Mouse (Mus musculus): ENCODE results near the gene Nacad. TPM values are rescaled to one million over a fixed set of nuclear protein-coding genes. Genes with fewer than 3 reads are reported as not detected.

The Nacad gene
- polyA plus RNA-seq, 1 experiment from 2014 or later: 7.2 TPM

DNA sequence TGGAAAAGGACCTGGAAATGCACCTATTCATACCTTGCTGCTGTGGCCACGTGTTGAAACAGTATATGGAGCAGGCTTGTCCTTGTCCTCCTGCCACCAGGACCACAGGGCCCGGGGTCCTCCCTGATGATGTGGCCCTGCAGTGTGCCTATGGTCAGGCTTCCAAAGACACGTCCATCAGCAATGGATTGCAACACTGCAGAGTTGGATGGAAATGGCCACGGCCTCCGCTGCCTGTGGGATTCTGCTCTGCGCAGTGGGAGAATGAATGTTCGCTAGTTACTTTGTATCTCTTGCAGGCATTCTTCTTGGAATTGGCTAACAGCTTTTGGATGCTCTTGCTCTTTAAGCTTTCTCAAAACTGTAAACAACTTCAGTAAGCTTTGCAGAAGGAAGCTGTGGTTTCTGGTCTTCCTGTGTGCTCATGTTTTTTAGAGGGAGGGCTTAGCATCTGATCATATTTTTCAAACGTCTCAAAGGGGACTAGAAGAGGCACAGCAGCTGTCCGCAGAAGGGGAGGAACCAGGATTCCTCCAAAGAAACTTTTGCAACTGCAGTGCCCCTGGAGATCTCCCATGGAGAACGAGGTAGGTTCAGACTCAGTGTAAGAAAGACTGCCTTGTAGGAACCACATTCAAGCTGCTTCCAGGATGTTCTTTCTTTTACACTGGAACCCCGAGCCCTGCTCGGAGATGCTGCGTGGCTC lies 45.0 kb downstream of the Nacad start:
- peaks cover 3% of the 10 kb centered on the region; the same call in 1 of the 2 replicates for H3K36me3 ChIP-seq (ENCODE audit: control insufficient read depth, insufficient read depth, low read length)
- H3K4me1 ChIP-seq (ENCODE audit: control insufficient read depth, insufficient read depth, low read length): peaks cover 13% of the 10 kb centered on the region; the same call in 1 of the 2 replicates
- 68% methylated on average over 13 of the region's 13 CpGs for WGBS
- H3K4me2 ChIP-seq (ENCODE audit: low read depth, low read length): peak overlapping the region; percentile 34
- no peaks in the 10 kb centered on the region for H3K27me3 ChIP-seq (ENCODE audit: control insufficient read depth, insufficient read depth, low read length)
- no peak for ATAC-seq (ENCODE audit: insufficient read depth, low FRiP score)
- peak overlapping the region; percentile 79 for H3K27ac ChIP-seq (ENCODE audit: low read length)
- peak overlapping the region; percentile 23 for H3K4me3 ChIP-seq (replicated peaks; ENCODE audit: low read length)
- no peaks in the 10 kb centered on the region for H3K9me3 ChIP-seq (replicated peaks; ENCODE audit: control insufficient read depth, low read length)
- no peak overlapping the region; the same call in 1 of the 2 replicates for H3K9ac ChIP-seq (ENCODE audit: low read length)

DNA sequence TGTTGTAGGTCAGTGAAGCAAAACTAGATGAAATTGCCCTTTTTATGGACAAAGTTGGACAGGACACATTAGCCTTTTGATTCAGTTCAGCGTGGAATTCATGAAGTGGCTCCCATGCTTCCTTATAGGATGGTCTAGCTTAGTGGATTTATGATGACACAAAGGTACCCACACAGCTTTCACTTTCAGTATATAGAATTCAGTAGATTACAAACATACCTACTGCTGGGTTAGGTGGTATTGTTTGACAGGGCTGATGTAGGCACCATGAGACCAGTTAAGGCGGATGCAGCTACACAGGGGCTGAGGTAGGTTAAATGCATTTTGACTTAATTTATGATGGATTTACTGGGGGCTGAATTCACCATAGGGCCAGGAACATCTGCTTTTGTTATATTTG lies 45.9 kb downstream of the Nacad start:
- no peak overlapping the region for H3K4me3 ChIP-seq (replicated peaks; ENCODE audit: low read length)
- H3K9me3 ChIP-seq (replicated peaks; ENCODE audit: control insufficient read depth, low read length): no peaks in the 10 kb centered on the region
- H3K27ac ChIP-seq (ENCODE audit: low read length): no peak overlapping the region
- peaks cover 3% of the 10 kb centered on the region; the same call in 1 of the 2 replicates for H3K36me3 ChIP-seq (ENCODE audit: control insufficient read depth, insufficient read depth, low read length)
- no peak overlapping the region for H3K9ac ChIP-seq (ENCODE audit: low read length)
- H3K27me3 ChIP-seq (ENCODE audit: control insufficient read depth, insufficient read depth, low read length): no peaks in the 10 kb centered on the region
- no peak overlapping the region for H3K4me2 ChIP-seq (ENCODE audit: low read depth, low read length)
- H3K4me1 ChIP-seq (ENCODE audit: control insufficient read depth, insufficient read depth, low read length): peaks cover 13% of the 10 kb centered on the region; the same call in 1 of the 2 replicates
- no peak for ATAC-seq (ENCODE audit: insufficient read depth, low FRiP score)
- 89% methylated on average over 2 of the region's 2 CpGs for WGBS

DNA sequence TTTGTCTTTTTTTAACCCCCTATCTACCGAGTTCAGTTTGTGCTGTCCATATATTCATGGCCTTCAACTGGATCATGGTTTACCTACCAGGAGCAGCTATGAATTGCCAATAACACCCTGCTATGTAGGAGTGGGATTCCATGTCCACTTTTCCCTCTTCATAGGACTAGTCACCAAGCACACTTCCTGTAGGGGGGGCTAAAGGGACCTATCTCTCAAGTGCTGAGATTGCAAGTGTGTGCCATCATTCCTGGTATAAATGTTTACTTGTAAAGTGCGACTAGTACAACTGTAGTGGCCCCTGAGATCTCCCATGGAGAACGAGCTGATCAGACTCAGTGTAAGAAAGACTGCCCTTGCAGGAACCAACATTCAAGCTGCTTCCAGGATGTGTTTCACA lies 47.6 kb downstream of the Nacad start:
- Histone ChIP-seq H3K4me2 (ENCODE audit: low read depth, low read length) (no peak overlapping the region), H3K27ac (ENCODE audit: low read length) (no peak overlapping the region), H3K4me1 (ENCODE audit: control insufficient read depth, insufficient read depth, low read length) (peaks cover 21% of the 10 kb centered on the region), H3K27me3 (ENCODE audit: control insufficient read depth, insufficient read depth, low read length) (no peaks in the 10 kb centered on the region), H3K36me3 (ENCODE audit: control insufficient read depth, insufficient read depth, low read length) (no peaks in the 10 kb centered on the region), H3K9ac (ENCODE audit: low read length) (no peak overlapping the region), H3K9me3 (replicated peaks; ENCODE audit: control insufficient read depth, low read length) (no peaks in the 10 kb centered on the region), H3K4me3 (replicated peaks; ENCODE audit: low read length) (no peak overlapping the region)
- ATAC-seq (ENCODE audit: insufficient read depth, low FRiP score): no peak
- 72% methylated on average over 3 of the region's 3 CpGs for WGBS

DNA sequence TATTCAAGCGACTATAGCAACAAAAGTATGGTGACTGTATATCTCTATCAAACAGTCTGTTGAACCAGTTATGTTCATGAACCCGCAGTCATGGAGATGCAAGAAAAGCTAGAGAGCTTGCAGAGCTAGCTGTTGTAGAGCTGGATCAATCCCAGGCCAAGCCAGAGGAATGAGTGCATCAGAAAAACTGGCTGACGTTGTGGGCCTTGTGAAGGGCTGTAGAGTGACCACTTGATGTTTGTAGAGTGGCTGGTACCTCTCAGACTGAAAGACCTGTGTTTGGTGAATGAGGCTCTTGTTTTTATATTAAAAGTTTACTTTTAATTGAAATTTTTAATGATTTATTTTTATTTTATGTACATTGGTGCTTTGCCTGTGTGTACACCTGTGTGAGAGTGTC lies 55.7 kb downstream of the Nacad start:
- 90% methylated on average over 3 of the region's 3 CpGs for WGBS
- H3K4me1 ChIP-seq (ENCODE audit: control insufficient read depth, insufficient read depth, low read length): peaks cover 21% of the 10 kb centered on the region
- H3K4me3 ChIP-seq (replicated peaks; ENCODE audit: low read length): no peak overlapping the region
- no peak overlapping the region for H3K9ac ChIP-seq (ENCODE audit: low read length)
- H3K9me3 ChIP-seq (replicated peaks; ENCODE audit: control insufficient read depth, low read length): no peaks in the 10 kb centered on the region
- H3K27me3 ChIP-seq (ENCODE audit: control insufficient read depth, insufficient read depth, low read length): no peaks in the 10 kb centered on the region
- no peaks in the 10 kb centered on the region; the same call in 1 of the 2 replicates for H3K36me3 ChIP-seq (ENCODE audit: control insufficient read depth, insufficient read depth, low read length)
- no peak overlapping the region for H3K4me2 ChIP-seq (ENCODE audit: low read depth, low read length)
- no peak overlapping the region for H3K27ac ChIP-seq (ENCODE audit: low read length)
- ATAC-seq (ENCODE audit: insufficient read depth, low FRiP score): no peak

DNA sequence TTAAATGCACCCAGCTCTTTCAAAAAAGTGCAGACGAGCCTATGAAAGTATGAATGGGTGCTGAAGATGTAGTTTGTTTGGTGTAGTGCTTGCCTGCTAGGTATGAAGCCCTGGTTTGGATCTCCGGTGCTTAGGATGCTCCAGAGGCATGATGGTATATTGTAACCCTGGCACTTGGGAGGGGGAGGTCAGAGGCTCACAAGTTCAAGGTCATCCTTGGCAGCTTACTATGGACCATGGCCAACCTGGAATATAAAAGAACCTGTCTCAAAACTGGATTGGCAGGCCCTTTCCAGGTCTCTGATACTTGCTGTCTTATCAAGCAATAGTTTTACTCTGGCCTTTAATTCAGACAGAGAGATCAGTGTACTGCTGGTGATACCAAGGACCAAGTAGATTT lies 56.1 kb downstream of the Nacad start:
- WGBS: 94% methylated on average over 2 of the region's 2 CpGs

More for the DNA sequence above, 56.1 kb downstream of the Nacad start:
- no peaks in the 10 kb centered on the region; the same call in 1 of the 2 replicates for H3K36me3 ChIP-seq (ENCODE audit: control insufficient read depth, insufficient read depth, low read length)
- no peaks in the 10 kb centered on the region for H3K27me3 ChIP-seq (ENCODE audit: control insufficient read depth, insufficient read depth, low read length)
- ATAC-seq (ENCODE audit: insufficient read depth, low FRiP score): no peak
- H3K4me2 ChIP-seq (ENCODE audit: low read depth, low read length): no peak overlapping the region
- peaks cover 19% of the 10 kb centered on the region for H3K4me1 ChIP-seq (ENCODE audit: control insufficient read depth, insufficient read depth, low read length)
- no peak overlapping the region for H3K4me3 ChIP-seq (replicated peaks; ENCODE audit: low read length)
- H3K9me3 ChIP-seq (replicated peaks; ENCODE audit: control insufficient read depth, low read length): no peaks in the 10 kb centered on the region
- no peak overlapping the region for H3K9ac ChIP-seq (ENCODE audit: low read length)
- H3K27ac ChIP-seq (ENCODE audit: low read length): no peak overlapping the region

Other genes with a start within 250 kb of the Nacad start
- 9.8 and 10.2 TPM in 2 replicates for gene Zmiz2, start 217.0 kb downstream of the Nacad start, polyA plus RNA-seq (2015; fragmentation: Nextera tagmentation; extraction: Ambion mirVana)
- 4,720 and 4,955 TPM in 2 replicates for gene Ppia, start 190.6 kb downstream of the Nacad start, polyA plus RNA-seq (2015; fragmentation: Nextera tagmentation; extraction: Ambion mirVana)
- gene H2afv, start 161.6 kb downstream of the Nacad start, polyA plus RNA-seq (2015; fragmentation: Nextera tagmentation; extraction: Ambion mirVana): 357 and 363 TPM in 2 replicates
- gene Purb, start 130.1 kb downstream of the Nacad start, polyA plus RNA-seq (2015; fragmentation: Nextera tagmentation; extraction: Ambion mirVana): 30.9 and 31.0 TPM in 2 replicates
- 3.5 and 3.9 TPM in 2 replicates for gene Myo1g, start 85.1 kb downstream of the Nacad start, polyA plus RNA-seq (2015; fragmentation: Nextera tagmentation; extraction: Ambion mirVana)
- gene Ccm2, start 59.2 kb downstream of the Nacad start, polyA plus RNA-seq (2015; fragmentation: Nextera tagmentation; extraction: Ambion mirVana): 64.9 and 66.5 TPM in 2 replicates
- gene Tbrg4, start 20.0 kb upstream of the Nacad start, polyA plus RNA-seq (2015; fragmentation: Nextera tagmentation; extraction: Ambion mirVana): 40.4 and 44.0 TPM in 2 replicates
- not detected in 2 replicates for gene Wap, start 32.6 kb upstream of the Nacad start, polyA plus RNA-seq (2015; fragmentation: Nextera tagmentation; extraction: Ambion mirVana)
- 6.0 and 6.4 TPM in 2 replicates for gene Ramp3, start 52.5 kb upstream of the Nacad start, polyA plus RNA-seq (2015; fragmentation: Nextera tagmentation; extraction: Ambion mirVana)
- not detected in 2 replicates for gene Gm11983, start 231.6 kb upstream of the Nacad start, polyA plus RNA-seq (2015; fragmentation: Nextera tagmentation; extraction: Ambion mirVana)

Measured in stomach, embryonic 16.5 days (tissue).